8 mouse cellular contexts compared by ENCODE assay signal in the genomic region with DNA sequence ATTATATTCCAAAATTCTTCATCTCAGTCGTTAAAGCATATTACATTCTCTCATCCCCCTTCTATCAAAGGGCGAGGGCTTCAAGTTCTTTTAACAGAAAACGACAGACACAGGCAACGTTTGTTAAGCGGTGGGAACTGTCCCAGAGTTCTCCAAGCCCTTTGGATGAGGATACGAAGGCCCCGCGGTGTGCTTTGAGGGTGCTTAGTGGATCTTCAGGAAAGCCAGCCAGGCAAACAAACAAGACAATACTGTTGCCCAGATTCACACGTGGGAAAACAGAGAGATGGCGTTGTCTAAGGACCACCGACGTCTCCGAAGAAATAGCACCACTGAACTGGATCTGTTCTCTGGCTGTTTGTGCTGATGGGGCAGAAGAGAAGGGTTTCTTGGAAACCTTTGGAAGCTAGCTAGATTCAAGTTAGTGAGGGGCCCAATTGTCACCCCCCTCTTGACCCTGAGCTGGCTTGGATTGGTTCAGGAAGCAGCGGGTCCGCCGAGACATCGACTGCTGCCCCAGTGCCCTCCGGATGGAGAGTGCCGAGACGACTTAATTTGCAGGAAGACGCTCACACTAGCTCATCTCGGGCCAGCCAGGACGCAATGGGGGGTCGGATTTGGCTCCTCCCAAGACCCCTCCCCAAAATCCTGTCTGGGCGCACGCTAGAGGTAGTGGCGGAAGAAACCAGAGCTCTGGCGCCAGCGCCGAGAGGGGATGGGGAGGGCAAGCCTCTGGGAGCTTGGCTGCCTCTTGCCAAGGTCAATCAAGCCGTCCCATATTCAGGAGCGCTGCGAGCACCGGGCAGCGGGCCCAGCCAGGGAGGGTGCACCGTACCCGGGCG. TPM values are rescaled to one million over a fixed set of nuclear protein-coding genes. Genes with fewer than 3 reads are reported as not detected.
DNase-seq lines count a peak whose midpoint lies in the region; ATAC-seq lines count a peak whose summit lies in the region.

No protein-coding gene starts in this region.

- no peak overlapping the region for H3K27ac ChIP-seq in hindbrain, embryonic 16.5 days (ENCODE audit: low read depth, low read length)

- H3K9me3 ChIP-seq in hindbrain, embryonic 16.5 days (ENCODE audit: control insufficient read depth, low read length) = no peaks in the 10 kb centered on the region

- peak overlapping the region; percentile 86 for H3K4me2 ChIP-seq in hindbrain, embryonic 16.5 days (ENCODE audit: low read length)

- peaks cover 15% of the 10 kb centered on the region for H3K27me3 ChIP-seq in hindbrain, embryonic 16.5 days (replicated peaks; ENCODE audit: control insufficient read depth, insufficient read depth, low read length)

- intact Hi-C loops in gastrocnemius, postnatal 14 days (cut with DNase I; ENCODE audit: low total_unique reads) = no loop called here
- intact Hi-C loops in left cerebral cortex, postnatal 14 days (cut with DNase I) = loop anchor here (5.0 kb wide), 3 partner anchors 41 to 144 kb away; no protein-coding TSS in a partner anchor

- ATAC-seq in hindbrain, embryonic 16.5 days = peak; percentile 74

- DNase-seq in adrenal gland, adult 18-20 months (ENCODE audit: low spot score in 2 of 2) = peak; percentile 46 to 49
- peak; percentile 54 for DNase-seq in cerebellum, adult 9-11 months
- DNase-seq in gastrocnemius, postnatal 14 days = peak; percentile 72
- peak; percentile 25 to 40 for DNase-seq in left cerebral cortex, postnatal 14 days (ENCODE audit: low spot score in 2 of 2)
- DNase-seq in lung, postnatal 4 days = peak; percentile 48 to 69
- peak; percentile 57 for DNase-seq in right cerebral cortex, postnatal 4 days
- DNase-seq in MN1 (ENCODE audit: low spot score) = no peak

- H3K4me1 ChIP-seq in hindbrain, embryonic 16.5 days (ENCODE audit: control insufficient read depth, insufficient read depth, low read depth, low read length) = peaks cover 23% of the 10 kb centered on the region

- H3K4me3 ChIP-seq in hindbrain, embryonic 16.5 days (ENCODE audit: low read length) = peak overlapping the region; percentile 46

- peak overlapping the region; percentile 56 for H3K9ac ChIP-seq in hindbrain, embryonic 16.5 days (ENCODE audit: low read depth, low read length)

- 3% methylated on average over 38 of the region's 38 CpGs for WGBS in hindbrain, embryonic 16.5 days

- H3K36me3 ChIP-seq in hindbrain, embryonic 16.5 days (ENCODE audit: control insufficient read depth, insufficient read depth, low read length) = no peaks in the 10 kb centered on the region

RNA-seq across cellular contexts. Expression of gene Ephb3, which starts 43.5 kb away (rescaled TPM):
- total RNA-seq in adrenal gland, adult 18-20 months (2021) = under 1 TPM; 0.83 to 0.99 TPM
- total RNA-seq in gastrocnemius, postnatal 14 days (2021) = 1 to 10 TPM; 2.9 to 4.8 TPM
- 10.6 and 12.1 TPM in 2 replicates for polyA plus RNA-seq in hindbrain, embryonic 16.5 days (2015; fragmentation: Nextera tagmentation; extraction: Ambion mirVana)
- total RNA-seq in left cerebral cortex, postnatal 14 days (2021) = 10 to 100 TPM; 31.4 to 35.5 TPM

Comparison
In these comparisons a context has a peak if more than half of its experiments do, and no peak if none do; other contexts are left out.
1. RNA of gene Ephb3, which starts 43.5 kb away (total RNA-seq): 31.4 to 35.5 TPM in left cerebral cortex, postnatal 14 days; 2.9 to 4.8 TPM in gastrocnemius, postnatal 14 days and 0.83 to 0.99 TPM in adrenal gland, adult 18-20 months; every median in the first group is over 4 times any median in the second.